Mouse (Mus musculus) adrenal gland, adult 8-10 months (tissue): ENCODE data around the gene Cep97. TPM values are rescaled to one million over a fixed set of nuclear protein-coding genes. Genes with fewer than 3 reads are reported as not detected.

Experiments
- DNase-seq: peaks from one replicate; pipeline ENCODE4 v3.0.0; 2022
- total RNA-seq, 4 experiments: library from RNA; stranded (reverse); gene quantifications; 2 replicates each; pipeline ENCODE4 v1.2.4; 2022

Gene Cep97
- total RNA-seq, 4 experiments from 2014 or later: 10.4 to 15.0 (median 12.8) TPM

DNA sequence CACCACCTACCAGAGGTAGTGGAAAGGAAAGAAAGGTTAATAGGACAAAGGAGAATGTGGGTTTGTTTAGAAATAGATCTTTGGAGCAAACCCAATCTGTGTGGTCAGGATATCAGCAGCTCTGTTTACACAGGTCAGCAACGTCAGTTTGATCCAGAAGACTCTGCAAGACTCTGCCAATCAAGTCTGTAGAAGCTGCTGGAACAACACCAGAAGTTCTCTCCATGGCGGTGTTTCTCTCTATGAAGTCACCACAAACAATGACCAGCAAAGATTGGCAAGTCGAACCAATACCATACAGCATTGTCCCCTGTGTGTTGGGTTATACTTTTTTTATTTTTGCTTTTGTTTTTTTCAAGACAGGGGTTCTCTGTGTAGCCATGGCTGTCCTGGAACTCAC, 12.6 kb upstream of the Cep97 start:
- no peak for DNase-seq

DNA sequence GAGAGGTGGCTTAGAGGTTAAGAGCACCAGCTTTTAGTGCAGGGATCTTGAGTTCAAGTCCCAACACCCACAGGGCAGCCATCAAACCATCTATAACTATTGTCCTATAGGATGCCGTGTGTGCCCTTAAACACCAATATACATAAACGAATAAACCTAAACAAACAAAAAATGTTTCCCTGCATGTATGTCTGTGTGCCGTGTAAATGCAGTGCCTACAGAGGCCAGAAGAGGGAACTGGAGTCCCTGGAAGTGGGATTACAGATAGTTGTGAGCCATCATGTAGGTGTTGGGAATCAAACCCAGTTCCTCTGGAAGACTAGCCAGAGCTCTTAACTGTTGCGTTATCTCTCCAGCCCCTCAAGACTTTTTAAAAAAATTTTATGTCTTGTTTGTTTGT, 6.1 kb upstream of the Cep97 start:
- no peak for DNase-seq

DNA sequence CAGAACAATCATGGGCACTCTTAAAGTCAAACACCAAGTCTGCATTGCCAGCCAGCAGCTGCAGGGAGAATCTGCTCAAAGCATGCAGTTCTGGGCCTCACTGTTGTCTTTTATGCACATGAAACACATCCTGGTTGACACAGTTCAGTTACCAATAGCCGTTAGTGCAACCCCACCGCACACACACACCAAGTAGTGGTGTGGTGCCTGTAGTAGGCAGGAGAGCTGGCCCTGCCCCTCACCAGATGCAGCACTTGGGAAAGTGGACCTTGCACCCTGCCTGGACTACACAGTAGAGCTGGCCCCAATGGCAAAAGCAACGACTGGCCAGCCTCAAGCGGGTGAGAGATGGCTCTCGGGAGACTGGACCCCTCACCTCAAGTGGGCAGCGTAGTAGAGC, 5.0 kb upstream of the Cep97 start:
- no peak for DNase-seq

DNA sequence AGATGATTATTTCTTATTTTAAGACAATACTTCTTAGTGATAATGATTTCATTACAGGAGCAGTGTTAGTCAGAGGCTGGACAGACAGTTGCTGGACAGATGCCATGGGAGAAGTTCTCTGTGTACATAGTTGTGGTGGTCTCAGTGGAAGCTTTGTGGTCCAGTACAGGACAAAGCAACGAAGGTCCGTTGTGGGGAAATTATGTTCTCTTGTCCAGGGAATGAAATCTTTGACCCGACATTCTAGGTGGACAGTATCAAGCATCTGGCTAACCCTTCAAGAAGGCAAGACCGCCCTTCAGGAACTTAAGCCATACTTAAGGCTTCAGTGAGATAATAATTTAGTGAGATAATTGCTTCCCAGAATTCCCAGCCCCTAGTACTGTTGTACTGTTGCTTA, 4.1 kb upstream of the Cep97 start:
- no peak for DNase-seq

DNA sequence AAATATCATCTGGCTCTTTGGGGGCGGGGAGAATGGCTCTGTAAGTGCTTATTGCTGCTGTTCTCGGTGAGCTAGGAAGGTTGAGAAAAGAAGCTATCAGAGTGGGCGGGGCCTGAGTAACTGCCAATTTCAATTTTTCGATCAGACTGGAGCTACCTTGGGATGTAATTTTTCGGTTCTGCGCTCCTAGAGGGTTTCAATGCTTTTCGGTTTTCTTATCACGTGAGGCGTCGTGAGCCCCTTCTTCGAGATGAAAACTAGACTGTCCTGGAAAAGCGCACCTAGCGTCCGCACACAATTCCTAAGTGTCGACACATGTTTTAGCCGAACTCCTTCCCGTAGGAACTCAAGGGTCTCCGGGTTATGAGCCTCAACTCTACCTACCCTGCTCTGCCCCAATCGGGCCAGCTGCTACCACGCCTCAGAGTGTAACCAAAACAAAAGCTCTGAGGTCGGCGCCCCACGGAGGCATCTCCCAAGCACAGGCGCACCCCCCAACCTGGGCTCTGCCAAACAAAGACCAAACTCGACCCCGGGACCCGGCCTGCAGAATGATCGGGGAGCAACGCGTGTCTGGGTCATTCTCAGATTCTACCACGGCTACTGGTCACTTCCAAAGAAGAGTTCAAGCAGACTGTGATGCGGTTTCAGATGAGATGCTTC, 843 bp downstream of the Cep97 start:
- peak; percentile 24 for DNase-seq

DNA sequence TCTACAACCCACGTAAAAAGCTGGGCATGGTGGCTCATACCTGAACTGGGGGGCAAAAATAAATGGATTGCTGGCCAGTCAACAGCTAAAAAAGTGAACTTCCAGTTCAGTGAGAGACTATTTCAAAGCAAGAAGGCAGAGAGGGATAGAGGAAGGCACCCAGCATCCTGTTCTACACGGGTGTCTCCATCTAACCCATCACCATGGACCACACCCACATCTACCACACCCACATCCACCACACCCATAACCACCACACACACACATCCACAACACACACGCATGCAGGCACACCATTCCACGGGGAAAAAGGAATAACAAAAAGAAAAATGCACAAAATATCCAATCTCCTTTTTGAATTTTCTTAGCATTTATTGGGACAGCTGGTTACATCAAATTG, 10.6 kb downstream of the Cep97 start:
- DNase-seq: no peak

DNA sequence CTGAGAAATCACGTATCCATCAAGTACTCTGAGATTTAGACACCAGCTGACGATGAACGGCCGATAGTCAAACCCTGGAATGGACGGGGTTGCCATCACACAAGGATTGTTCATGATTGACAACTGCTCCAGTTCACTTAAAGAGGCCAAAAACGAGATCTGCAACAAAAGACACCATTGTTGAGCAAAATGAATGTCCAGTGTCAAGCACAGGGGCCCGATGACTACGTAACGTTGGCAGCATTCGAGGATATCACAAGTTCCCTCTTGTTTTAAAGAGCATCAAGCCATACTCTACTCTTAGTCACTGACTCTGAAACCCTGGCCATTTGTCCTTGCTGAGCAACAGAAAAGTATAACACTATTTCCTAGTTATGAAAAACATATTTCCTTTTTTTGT, 12.6 kb downstream of the Cep97 start:
- DNase-seq: no peak

DNA sequence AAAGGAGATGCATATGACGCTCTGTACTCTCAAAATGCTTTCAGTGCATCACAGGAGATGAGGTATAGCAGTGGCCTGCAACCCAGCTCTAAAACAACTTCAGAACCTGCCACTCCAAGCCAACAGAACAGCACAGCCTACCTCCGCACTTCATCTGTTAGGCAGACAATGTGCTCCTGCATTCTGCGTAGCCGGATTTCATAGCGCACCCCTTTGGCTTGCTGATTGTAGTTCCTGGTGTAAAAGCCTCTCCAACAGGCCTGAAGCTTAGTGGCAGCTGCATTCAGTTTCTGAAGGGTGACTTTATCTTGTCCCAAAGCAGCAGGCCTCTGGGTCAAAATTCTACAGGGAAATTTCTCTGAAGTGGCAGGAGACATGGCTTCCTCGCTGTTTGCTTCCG, 19.9 kb downstream of the Cep97 start:
- no peak for DNase-seq

DNA sequence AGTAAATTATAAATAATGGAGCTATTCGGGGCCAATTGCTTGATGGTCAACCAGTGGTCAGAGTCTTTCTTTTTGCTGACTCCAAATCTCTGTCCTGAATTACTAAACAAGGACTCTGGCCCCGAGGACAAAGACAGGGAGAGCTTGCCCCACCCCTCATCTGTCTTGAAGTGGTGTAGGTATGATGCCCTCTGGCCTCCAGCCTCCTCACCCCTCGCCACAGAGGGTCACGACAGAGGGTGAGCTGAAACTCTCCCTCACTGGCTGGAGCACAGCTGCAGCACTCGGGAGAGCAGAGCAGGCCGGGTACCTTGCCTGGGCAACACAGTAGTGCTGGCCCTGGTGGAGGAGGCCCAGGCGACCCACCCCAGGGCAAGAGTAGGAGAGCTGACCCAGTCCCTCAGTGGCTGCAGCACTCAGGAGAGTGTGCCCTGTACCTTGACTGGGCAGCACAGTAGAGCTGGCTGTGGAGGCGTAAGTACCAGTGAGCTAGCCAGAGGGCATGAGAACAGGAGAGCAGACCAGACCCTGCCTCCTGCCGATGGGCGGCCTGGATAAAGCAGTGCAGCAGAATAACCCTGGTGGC, 24.4 kb downstream of the Cep97 start:
- DNase-seq: no peak

DNA sequence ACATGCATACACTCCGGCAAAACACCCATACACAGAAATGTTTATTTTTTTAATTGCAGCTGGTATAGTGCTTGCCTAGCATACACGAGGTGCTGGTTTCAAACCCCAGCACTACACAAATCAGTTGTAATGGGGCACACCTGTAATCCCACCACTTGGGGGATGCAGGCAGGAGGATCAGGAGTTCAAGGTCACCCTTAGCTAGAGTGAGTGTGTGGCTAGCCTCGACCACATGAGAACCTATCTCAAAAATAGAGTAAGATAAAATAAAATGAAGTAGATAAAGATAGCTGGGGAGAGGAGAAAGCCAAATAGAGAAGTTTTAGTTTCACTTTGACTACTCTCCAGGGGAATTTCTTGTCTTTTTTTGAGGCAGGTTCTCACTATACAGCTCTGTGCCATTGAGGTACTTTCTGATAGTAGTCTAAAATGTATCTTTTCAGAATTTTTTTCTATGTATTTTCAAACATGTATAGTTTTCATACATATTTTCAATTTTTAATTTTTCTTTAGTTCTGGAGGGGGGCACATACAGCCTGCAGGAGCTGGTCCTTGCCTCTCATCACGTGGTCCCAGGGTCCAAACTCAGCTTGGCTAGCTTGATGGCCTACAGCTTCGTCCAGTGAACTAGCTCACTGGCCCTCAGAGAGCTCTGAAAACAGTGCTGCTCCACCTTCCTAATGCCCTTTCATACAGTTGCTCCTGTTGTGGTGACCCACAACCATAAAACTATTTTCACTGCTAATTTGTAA, 27.6 kb downstream of the Cep97 start:
- no peak for DNase-seq

DNA sequence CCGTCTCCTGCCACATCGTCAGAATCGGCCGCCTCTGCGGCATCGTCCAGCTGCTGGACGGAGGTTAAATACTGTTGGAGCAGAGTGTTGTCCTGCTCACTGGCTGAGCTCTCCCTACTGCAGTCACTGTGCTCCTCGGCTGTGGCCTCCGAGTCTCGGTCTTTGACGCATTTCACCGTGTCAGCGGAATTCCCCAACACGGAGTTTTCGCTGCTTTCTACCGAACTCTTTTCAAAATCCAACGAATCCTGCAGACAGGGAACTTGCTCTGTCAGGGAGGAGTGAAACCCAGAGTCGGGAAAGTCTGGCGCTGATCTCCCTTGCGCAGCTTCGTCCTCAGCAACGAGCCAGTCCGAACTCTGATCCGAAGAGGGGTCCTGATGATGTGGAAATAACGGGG, 29.3 kb downstream of the Cep97 start:
- no peak for DNase-seq

DNA sequence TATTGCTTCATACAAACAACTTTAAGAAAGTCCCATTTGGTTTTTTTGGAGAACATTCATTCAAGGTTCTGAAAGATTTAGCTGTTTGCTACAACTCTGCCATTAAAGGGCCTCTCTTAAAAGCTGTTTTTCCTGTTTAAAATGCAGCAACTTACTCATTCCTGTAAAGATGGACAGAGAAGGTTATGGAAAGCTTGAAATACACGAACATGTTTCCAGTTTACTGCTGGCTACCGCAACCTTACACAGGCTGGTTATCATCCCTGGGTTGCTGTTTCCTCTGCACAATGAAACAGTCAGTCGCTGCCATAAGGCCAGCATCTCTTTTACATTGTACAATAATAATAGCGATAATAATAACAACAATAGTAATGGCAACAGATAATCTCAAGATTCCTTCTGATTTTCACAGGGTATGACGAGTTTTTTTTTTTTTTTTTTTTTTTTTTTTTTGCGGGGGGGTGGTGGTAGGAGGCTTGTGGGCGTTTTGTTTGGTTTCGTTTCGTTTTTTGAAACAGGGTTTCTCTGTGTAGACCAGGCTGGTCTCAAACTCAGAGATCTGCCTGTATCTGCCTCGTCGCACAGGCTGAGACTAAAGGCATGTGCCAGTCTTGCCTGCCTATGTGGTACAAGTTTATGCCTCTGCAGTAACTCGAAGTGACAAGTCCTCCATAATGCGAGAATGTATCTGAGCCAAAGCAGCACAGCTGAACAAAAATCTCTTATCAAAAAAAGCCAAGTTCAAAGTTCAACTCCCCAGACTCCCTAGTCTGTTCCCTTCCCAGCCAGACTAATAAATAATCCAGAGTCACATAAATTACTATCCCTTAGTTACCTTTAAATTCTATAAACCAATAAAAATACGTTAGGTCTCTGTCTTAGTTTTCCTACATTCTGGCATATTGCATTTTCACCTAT, 32.6 kb downstream of the Cep97 start:
- DNase-seq: no peak

DNA sequence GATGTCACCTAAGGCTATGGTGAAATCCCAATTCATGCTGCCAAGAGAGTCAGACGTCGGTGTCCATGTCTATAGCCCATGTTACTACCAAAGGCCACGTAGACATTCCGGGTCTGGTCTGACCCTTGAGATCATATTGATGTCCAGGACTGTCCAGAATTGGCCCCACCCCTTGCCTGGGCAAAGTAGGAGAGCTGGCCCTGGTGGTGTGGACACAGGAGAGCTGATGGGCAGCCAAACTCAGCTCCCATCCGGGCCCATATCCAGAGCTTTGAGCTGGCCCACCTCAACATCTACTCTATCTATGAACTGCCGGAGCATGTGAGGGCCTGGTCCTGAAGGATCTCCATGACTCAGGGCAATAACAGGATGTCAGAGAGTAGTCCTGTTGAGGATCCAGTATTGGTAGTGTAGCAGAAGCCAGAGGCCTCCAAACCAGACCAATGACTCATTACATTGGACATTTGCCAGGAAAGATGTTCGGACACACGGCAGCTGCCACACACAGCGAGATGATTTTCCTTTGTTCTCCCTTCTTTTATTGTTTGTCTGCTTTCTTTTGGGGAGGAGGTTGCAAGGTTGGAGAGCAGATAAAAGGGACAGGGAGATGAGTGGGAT, 36.2 kb downstream of the Cep97 start:
- peak; percentile 15 for DNase-seq

DNA sequence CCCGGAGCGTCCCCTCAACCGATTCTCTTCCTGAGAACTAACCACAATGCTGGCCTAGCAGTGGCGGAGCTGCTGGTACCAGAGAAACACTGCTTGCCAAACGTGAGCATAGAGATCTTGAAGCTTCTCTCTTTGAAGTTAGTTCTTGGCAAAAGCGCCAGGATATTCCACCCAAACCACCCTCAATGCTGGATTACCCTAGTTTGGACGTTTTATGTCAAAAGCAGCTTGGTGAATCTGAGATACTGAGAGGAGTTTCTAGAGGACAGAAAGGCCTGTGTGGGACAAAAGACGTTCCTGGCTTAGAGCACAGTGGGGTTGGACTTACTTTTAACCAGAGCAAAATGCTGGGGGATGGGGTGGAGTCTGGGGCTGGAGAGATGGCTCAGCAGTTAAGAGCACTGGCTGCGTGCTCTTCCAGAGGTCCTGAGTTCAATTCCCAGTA, 39.0 kb downstream of the Cep97 start:
- no peak for DNase-seq

DNA sequence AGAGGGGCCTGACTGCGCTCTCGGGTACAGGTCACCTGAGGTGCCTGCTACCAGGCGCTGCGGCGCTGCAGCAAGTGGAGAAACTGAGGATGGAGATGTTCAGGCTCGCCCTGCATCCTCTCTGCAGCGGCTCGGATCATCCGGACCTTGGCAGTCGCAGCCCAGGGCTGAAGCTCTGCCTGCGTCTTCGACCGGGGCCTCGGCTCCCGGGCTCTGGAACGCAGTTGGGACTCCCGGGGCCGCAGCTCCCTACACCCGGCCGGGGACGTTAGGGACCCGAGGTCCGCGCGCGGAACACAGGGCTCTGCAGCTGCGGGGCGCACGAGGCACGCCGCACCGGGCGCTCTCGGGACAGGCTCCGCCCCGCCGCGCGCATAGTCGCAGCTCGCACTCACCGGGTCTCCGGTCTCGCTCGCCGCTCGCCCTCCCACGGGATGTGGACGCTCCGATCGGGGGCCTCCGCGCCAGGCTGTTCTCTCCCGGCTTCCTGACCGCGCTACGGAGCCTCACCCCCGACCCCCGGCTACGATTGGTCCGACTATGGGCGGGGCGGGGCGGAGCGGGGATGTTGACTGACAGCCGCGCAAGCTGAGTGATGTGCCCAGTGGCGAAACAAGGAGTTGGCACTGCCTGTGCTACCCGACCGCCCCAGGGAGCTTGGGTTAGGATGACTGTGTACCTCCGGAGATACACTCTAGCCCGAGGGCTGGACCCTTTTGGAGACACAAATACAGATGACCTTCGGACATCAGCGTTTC, 39.6 kb downstream of the Cep97 start, which contains the start of gene Nxpe3:
TSS of gene Nxpe3 (minus strand) at position 393 of the 758 bp plus-strand sequence.
- peak; percentile 74 for DNase-seq

DNA sequence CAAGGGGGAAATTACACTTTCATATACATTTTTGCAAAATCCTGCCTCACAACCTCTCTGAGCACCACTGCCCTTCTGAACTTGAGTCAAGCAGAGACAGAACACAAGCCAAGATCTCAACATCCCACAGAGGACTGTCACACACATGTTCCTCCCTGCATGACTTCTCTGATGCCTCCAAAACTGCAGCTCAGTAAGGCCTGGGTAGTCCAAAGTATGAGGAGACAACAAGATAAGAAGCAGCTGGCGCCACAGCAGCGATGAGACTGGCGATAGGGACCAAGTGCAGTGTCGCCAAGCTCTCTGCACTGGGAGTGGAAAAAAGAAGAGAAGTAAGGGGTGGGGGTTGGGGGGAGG, 40.1 kb downstream of the Cep97 start:
- DNase-seq: no peak

DNA sequence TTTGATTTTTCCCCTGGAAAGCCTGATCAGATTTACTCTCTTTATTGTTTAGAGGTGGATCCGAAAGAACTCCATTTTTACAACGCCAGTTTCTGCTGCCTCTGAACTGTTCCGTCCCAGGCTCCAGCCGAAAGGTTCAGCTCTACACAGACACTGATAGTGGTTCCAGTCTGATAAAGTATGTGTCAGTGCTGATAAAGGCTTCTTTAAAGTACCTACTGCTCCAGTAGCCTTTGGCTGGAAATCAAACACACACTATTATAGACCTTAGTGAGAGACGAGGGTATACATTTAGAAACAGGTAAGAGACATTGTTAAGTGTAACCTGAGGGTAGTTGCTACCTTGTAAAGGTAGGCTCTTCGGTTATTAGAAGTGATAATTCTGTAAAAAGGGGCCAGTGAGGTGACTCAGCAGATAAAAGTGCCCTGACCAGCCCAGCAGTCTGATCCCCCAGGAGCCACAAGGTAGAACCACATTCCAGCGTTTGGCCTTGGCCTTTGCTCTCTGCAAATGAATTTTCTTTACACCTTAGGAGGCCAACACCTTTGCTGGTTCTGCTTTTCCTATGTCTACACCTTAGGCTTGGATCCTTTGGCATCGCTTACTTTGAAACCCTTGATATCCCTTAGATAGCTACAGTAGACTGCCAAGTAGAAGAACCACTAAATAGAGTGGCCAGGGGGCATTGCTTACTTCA, 41.1 kb downstream of the Cep97 start:
- no peak for DNase-seq

DNA sequence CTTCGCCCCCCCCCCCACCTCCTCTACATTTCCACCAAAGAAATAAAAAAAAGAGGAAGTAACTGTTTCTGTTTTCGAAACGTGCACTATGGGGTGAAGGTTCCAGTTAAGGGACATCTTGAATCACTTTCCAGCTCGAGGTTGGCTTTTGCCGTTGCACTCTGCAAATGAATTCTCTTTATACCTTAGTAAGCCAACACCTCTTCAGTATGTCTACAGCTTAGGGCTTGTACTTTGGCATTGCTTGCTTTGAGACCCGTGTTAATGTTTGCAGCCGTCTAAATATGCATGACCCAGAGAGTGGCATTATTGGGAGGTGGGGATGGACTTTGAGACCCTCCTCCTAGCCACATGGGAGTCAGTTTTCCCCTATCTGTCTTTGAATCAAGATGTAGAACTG, 42.2 kb downstream of the Cep97 start:
- DNase-seq: no peak

DNA sequence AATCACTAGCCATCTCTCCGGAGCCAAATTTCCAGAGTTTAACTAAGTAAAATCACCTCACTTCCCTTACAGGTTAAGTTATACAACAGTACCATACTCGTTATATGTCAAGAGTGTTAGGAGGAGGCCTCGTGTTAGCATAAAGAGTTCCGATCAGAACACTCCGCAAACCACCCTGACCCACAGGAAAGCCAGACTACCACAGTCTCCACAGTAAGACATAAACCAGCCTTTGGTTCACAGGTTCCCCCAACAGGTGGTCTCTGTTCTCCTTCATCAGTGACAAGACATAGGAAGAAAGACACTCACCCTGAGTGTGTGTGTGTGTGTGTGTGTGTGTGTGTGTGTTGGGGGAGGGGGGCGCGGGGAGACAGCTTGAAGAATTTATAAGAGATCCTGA, 43.3 kb downstream of the Cep97 start:
- no peak for DNase-seq

DNA sequence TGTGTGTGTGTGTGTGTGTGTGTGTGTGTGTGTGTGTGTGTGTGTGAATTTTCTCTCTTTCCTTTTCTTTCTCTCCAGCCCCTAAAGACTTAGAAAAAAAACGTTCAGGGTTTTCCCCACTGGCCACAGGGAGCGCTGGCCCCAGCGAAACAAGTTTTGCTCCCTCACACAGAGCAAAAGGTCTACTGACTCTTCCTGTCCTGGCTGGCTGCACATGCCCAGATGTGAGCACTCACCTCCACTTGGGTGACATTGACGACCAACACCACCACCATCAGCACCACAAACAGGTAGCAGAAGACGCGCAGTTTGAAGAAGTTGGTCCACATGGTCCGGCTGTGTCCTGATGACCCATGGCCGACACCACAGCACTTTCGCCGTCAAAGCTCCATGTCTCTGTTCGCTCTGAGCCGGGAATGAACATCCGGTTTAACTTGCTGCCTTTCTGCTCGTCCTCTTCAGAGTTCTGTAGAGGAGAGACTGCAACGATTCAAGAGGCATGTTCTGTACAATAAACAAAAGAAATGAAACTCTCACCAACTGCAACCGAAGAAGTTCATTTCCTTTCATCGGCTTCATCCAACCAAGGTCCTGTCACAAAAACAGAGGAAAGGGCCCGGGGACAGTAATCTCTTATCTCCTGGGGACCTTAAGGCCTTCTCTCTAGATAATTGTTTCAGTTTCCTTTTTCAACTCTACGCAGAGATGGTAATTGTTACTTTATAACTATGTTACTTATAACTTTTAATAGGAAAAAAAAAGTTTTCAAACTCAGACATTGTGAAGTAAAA, 44.1 kb downstream of the Cep97 start:
- no peak for DNase-seq
